Mouse (Mus musculus) yolk sac, embryonic 10.5 days (tissue): ENCODE measurements around the gene Cep112.

Source experiments
- DNase-seq: peaks from one replicate; pipeline ENCODE4 v3.0.0-alpha.2; 2017; ENCODE audit warnings: low spot score

Cep112 gene

GRCm38 (mm10) chr11:108424889-108425591, at the start of gene Cep112:
Cep112 (plus strand) TSS chr11:108425192.
- DNase-seq: peak; percentile 97

DNA sequence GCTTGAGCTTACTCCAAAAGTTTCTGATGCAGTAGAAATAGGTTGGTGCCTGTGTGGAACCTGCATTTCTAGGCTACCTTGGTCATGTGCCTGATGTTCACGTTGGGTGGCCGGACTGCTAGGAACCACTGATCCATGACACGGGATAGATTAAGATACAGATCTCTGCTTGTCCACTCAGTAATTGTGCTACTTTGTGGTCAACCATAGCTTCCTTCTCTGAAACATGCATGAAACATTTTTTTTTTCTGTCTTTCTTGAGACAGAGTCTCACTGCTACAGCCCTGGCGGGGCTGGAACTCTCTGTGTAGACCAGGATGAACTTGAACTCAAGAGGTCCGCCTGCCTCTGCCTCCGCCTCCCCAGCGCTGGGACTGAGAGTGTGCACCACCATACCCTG, 48.2 kb upstream of the Cep112 start:
- DNase-seq: no peak

- peak; percentile 75 for DNase-seq
Observed at GRCm38 (mm10) chr11:108377680-108378362, 47.2 kb upstream of the Cep112 start.

GRCm38 (mm10) chr11:108378363-108378751, 46.6 kb upstream of the Cep112 start:
- no peak for DNase-seq

DNA sequence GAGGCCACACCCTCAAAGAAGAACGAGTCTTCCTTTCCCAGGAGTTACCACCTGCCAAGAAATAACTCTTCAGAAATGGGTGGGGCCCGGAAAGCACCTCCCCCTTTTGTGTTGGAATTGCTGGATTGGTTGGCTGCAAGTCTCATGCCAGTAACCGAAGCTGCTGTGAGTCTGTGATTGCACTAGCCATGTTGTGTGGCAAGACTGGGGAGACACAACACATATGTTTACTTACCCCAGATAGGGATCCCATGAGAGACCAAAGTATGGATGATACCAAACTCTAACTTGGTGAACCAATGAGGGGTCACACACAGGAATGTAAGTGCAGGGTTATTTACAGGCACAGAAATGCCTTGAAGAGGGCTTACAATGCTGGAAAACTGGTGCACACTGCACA, 42.3 kb upstream of the Cep112 start:
- DNase-seq: no peak

- no peak for DNase-seq
Observed at GRCm38 (mm10) chr11:108384920-108385665, 39.9 kb upstream of the Cep112 start.

GRCm38 (mm10) chr11:108385666-108386024, 39.3 kb upstream of the Cep112 start:
- no peak for DNase-seq

GRCm38 (mm10) chr11:108395061-108395460, 29.9 kb upstream of the Cep112 start:
- DNase-seq: peak; percentile 32

DNA sequence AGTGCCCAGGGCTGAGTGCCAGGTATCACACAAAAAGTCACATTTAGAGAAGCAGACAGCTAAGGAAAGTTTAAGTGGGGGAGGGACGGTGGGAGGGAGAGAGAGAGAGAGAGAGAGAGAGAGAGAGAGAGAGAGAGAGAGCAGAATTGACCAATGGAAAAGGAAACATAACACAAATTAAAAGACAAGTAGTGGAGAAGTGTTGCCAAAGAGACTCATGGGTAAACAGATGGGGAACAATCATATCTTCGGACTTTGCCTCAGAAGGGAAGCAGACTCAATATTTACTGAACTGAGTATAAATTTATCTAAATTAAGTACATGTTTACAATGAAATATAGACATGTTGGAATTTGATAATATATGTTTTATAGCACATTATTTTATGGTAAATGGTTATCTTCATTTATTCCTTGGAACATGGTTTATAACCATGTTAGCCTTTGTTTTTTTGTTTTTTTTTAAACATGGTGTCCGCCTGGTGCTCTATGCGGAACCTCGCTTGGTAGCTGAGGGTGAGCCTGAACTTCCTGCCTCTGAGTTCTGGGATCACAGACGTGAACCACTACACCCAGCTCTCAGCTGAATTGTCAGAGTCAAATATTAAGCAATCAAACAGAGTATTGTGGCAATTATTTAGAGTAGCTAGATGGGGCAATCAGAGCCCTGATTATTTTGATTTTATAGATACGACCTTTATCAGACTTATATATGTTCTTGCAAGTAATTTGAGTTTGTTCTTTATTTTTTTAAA, 28.7 kb upstream of the Cep112 start:
- no peak for DNase-seq

GRCm38 (mm10) chr11:108409876-108410644, 14.9 kb upstream of the Cep112 start:
- no peak for DNase-seq

DNA sequence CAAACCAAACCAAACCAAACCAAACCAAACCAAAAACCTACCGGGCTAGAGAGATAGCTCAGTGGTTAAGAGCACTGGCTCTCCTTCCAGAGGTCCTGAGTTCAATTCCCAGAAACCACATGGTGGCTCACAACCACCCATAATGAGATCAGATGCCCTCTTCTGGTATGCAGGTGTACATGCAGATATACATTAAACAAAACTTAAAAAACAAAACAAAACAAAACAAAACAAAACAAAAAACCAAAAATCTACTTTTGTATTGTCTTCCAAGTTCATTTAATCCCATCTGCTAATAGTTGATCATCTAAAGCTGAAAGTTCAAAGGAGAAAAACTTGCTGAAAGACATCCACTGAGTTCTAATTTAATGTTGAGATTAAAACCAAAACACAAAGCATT, 8.6 kb upstream of the Cep112 start:
- DNase-seq: no peak

- no peak for DNase-seq
Observed at GRCm38 (mm10) chr11:108418540-108418939, 6.5 kb upstream of the Cep112 start.

DNA sequence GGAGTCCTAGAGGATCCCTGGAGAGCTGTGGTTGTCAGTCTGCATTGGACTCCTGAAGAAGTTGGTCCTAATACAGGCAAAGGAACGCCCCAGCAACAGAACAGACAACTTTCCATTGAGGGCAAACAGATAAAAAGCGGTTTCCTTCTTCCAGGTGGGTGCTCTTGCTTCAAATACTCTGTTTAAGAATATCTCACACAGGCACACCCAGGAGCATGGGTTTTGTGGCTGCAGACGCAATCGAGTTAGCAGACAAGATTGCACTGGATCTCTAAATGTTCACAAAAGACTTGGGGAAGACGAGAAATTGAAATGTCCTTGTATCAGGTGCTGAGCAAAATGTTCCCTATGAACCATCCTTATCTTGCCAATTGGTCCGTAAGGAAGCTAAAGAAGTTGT, 5.8 kb upstream of the Cep112 start:
- no peak for DNase-seq

DNA sequence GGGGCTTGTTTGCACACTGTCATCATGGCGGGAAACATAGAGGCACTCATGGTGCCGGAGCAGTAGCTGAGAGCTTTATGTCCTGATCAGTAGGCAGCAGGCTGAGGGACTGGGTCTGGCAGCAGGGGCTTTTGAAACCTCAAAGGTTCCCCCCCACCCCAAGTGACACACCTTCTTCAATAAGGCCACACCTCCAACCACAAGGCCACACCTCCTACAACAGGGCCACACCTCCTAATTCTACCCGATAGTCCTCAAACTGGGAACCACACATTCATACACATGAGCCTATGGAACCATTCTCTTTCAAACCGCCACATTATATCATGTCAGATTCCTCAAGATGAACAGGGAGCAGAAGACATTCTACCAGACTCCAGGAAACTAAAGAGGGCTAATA, 4.2 kb upstream of the Cep112 start:
- DNase-seq: no peak

GRCm38 (mm10) chr11:108423221-108423620, 1.8 kb upstream of the Cep112 start:
- DNase-seq: no peak

DNA sequence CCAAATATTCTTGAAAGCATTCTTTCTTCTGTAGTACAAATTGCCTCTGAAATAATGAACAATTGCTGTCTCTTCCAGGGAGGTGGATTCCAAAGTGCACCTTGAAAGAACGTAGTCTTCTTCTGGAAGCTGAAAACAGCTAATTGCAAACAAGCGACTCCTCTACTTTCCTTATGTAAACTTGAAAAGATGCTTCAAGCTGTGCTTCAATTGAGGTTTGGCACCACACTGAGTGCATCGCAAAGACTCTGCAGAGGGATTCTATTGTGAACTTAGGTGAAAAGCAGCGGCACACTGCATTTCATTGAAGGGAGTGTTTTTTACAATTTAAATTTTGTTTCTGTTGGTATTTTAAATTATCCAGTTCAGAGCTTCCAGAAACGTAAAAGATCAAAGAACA, 881 bp upstream of the Cep112 start:
- no peak for DNase-seq

DNA sequence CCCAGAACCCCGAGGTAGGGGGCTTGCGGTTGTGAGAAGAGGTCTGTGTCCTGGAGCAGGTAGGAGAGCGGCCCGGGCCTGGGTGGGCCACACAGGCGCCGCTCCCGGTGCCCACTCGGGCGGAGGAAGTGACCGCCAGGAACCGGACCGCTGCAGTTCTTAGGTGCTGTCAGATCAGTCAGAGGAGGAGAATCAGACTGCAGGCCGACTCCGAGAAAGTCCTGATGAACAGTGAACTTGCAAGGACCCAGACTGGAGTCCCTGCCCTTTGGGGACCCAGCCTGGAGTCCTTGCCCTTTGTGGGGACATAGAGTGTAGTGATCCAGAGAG, 565 bp downstream of the Cep112 start:
- no peak for DNase-seq

DNA sequence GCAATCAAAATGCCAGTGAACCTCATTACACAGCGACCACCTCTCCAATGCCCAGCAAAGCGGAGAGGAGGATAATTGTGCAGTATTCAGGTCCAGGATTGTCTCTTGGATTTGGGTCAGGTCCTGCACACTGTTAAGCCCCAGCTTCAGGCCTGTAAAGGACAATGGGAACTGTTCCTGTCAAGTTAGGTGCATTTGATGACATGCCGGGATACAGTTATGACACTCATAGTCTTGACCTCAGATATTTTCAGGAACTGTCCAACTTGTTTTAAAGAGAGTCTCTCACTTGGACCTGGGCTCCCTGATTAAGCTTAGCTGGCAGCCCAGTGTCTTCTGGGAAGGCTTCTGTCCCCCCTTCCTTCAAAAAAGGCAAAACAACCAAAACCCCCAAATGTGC, 1.1 kb downstream of the Cep112 start:
- no peak for DNase-seq

GRCm38 (mm10) chr11:108427191-108427590, 2.2 kb downstream of the Cep112 start:
- DNase-seq: no peak

GRCm38 (mm10) chr11:108429076-108429475, 4.1 kb downstream of the Cep112 start:
- no peak for DNase-seq

DNA sequence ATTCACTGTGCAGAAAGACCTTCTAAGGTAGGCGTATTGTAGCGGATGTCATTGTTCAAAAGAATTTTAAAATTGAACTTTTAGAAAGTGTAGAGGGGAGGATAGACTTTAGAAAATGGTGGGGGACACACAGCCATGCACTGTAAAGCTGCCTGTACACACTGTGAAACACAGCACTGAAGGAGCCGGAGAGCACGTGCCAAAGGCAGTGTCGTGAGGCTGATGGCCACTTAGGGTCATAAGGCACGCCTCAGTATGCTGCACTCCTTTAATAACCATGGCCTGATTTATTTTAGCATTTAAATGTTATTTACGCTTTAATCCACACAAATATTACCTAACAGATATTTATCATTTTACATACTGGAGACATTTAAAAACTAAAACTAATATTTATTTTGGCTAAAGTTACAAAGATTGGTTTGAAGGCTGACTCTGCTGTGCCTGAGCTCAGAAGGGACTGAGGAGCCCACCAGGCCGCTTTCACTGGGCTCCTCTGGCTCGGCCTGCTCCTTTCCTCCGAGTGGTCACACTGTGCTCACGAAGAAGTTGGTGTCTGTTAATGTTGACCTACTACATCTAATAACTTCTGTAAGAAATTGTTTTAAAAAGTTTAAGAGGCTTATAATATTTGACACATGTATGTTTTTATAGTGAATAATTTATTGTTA, 19.0 kb downstream of the Cep112 start:
- DNase-seq: no peak
